Mouse (Mus musculus): Measurements from ENCODE around the gene Ccdc106.

- TF ChIP-seq CTCF (IDR thresholded peaks at IDR 0.05; ENCODE audit: low read depth) (no peak), EP300 (optimal IDR thresholded peaks at IDR 0.05) (no peak)
These were observed 9.6 kb downstream of the Ccdc106 start for GRCm38 (mm10) chr7:5029946-5030345.
